Mouse (Mus musculus) CH12.LX (cell line): ENCODE data around the gene Gm20388. TPM values are rescaled to one million over a fixed set of nuclear protein-coding genes. Genes with fewer than 3 reads are reported as not detected.
"Not testable (repeated sequence)": the region's sequence is repeated elsewhere in the genome, so short reads cannot be mapped to it uniquely, and the experiment has no call there.

Experiments
- DNase-seq: peaks from one replicate; pipeline ENCODE4 v3.0.0-alpha.2; 2013; ENCODE audit errors: extremely low read depth
- H3K27ac ChIP-seq: 2 replicates; pipeline ENCODE4 v1.5.1; 2012; ENCODE audit warnings: low read depth, mild to moderate bottlenecking, control low read depth, moderate library complexity; ENCODE audit not compliant: insufficient read depth
- H3K27me3 ChIP-seq: replicated peaks from 2 replicates; pipeline ENCODE3; 2012; ENCODE audit warnings: inconsistent platforms
- H3K36me3 ChIP-seq, 2 experiments: replicated peaks in 1 of 2; 2 replicates each; pipeline versions ENCODE3 to v1.6.1; 2012; ENCODE audit warnings: inconsistent platforms in 1 of 2, low read length in 1 of 2, mild to moderate bottlenecking in 1 of 2, mixed read lengths in 1 of 2, moderate library complexity in 1 of 2; ENCODE audit not compliant: control insufficient read depth in 1 of 2, insufficient read depth in 1 of 2
- H3K4me1 ChIP-seq, 2 experiments: 2 replicates each; pipeline ENCODE4 v1.6.1; 2012; ENCODE audit warnings: inconsistent platforms in 1 of 2, moderate library complexity in 1 of 2; ENCODE audit not compliant: insufficient read depth in 2 of 2, control insufficient read depth in 1 of 2
- H3K4me2 ChIP-seq: 2 replicates; pipeline ENCODE4 v1.6.1; 2012; ENCODE audit warnings: low read depth, mild to moderate bottlenecking, control low read depth; ENCODE audit not compliant: poor library complexity, insufficient read depth, severe bottlenecking
- H3K4me3 ChIP-seq, 3 experiments: fragments of 150-350 bp in 1 of 3; sonication (generic) in 1 of 3; replicated peaks in 1 of 3; 2 replicates each; pipeline versions ENCODE3 to v1.5.1; 2011 to 2012; ENCODE audit warnings: low read depth in 2 of 3, low read length in 2 of 3, mild to moderate bottlenecking in 2 of 3, moderate library complexity in 2 of 3, control low read depth in 1 of 3, improper control_type of control experiment in 1 of 3, inconsistent platforms in 1 of 3, mixed read lengths in 1 of 3; ENCODE audit not compliant: poor library complexity in 1 of 3
- H3K79me2 ChIP-seq: replicated peaks from 2 replicates; pipeline ENCODE4 v1.6.1; 2012; ENCODE audit warnings: mild to moderate bottlenecking, moderate library complexity; ENCODE audit not compliant: control insufficient read depth, poor library complexity, insufficient read depth, severe bottlenecking; ENCODE audit errors: extremely low read depth
- H3K9ac ChIP-seq: 2 replicates; pipeline ENCODE4 v1.6.1; 2012; ENCODE audit warnings: low read depth, mild to moderate bottlenecking, control low read depth, moderate library complexity; ENCODE audit not compliant: insufficient read depth
- H3K9me3 ChIP-seq: replicated peaks from 2 replicates; pipeline ENCODE3; 2012; ENCODE audit warnings: low read length, inconsistent platforms, mixed read lengths
- CTCF ChIP-seq, 2 experiments: IDR thresholded peaks in 1 of 2; conservative IDR thresholded peaks in 1 of 2; 2 replicates each; pipeline ENCODE4 v1.5.1; 2011 to 2012; ENCODE audit warnings: low read depth in 2 of 2, low read length in 2 of 2, improper control_type of control experiment in 1 of 2, inconsistent platforms in 1 of 2, mild to moderate bottlenecking in 1 of 2, moderate library complexity in 1 of 2
- E2F4 ChIP-seq: IDR thresholded peaks from 2 replicates; pipeline ENCODE4 v1.6.1; 2011; ENCODE audit warnings: low read depth, low read length, improper control_type of control experiment; ENCODE audit not compliant: insufficient replicate concordance
- EP300 ChIP-seq: IDR thresholded peaks from 2 replicates; pipeline ENCODE4 v1.6.1; 2011; ENCODE audit warnings: low read length, improper control_type of control experiment
- JUN ChIP-seq: IDR thresholded peaks from 2 replicates; pipeline ENCODE4 v1.6.1; 2011; ENCODE audit warnings: low read depth, mild to moderate bottlenecking, low read length, improper control_type of control experiment, moderate library complexity; ENCODE audit not compliant: insufficient read depth
- MEF2A ChIP-seq: IDR thresholded peaks from 2 replicates; pipeline ENCODE4 v1.6.1; 2014; ENCODE audit warnings: low read depth, mild to moderate bottlenecking, inconsistent platforms, low read length, improper control_type of control experiment, borderline replicate concordance
- MXI1 ChIP-seq: IDR thresholded peaks from 2 replicates; pipeline ENCODE4 v1.6.1; 2011; ENCODE audit warnings: mild to moderate bottlenecking, low read depth, low read length, improper control_type of control experiment
- MYC ChIP-seq: IDR thresholded peaks from 2 replicates; pipeline ENCODE4 v1.6.1; 2011; ENCODE audit warnings: low read depth, mild to moderate bottlenecking, improper control_type of control experiment, low read length
- NELFE ChIP-seq: IDR thresholded peaks from 2 replicates; pipeline ENCODE4 v1.6.1; 2011; ENCODE audit warnings: low read depth, low read length, improper control_type of control experiment
- NRF1 ChIP-seq: IDR thresholded peaks from 2 replicates; pipeline ENCODE4 v1.6.1; 2014; ENCODE audit warnings: low read depth, mild to moderate bottlenecking, inconsistent platforms, low read length, improper control_type of control experiment, moderate library complexity
- PAX5 ChIP-seq: IDR thresholded peaks from 2 replicates; pipeline ENCODE4 v1.6.1; 2012; ENCODE audit warnings: low read length, inconsistent platforms, mixed read lengths
- RAD21 ChIP-seq: IDR thresholded peaks from 2 replicates; pipeline ENCODE4 v1.6.1; 2011; ENCODE audit warnings: low read depth, mild to moderate bottlenecking, low read length, improper control_type of control experiment, moderate library complexity
- SIN3A ChIP-seq: IDR thresholded peaks from 2 replicates; pipeline ENCODE4 v1.6.1; 2012; ENCODE audit warnings: low read length, improper control_type of control experiment, inconsistent platforms
- UBTF ChIP-seq: IDR thresholded peaks from 2 replicates; pipeline ENCODE4 v1.6.1; 2012; ENCODE audit warnings: low read depth, mild to moderate bottlenecking, inconsistent platforms, low read length, improper control_type of control experiment, moderate library complexity
- USF1 ChIP-seq: IDR thresholded peaks from 2 replicates; pipeline ENCODE4 v1.6.1; 2014; ENCODE audit warnings: low read depth, mild to moderate bottlenecking, inconsistent platforms, low read length, improper control_type of control experiment
- USF2 ChIP-seq: conservative IDR thresholded peaks from 2 replicates; pipeline ENCODE4 v1.6.1; 2011; ENCODE audit warnings: low read depth, low read length, improper control_type of control experiment
- ZC3H11A ChIP-seq: IDR thresholded peaks from 2 replicates; pipeline ENCODE4 v1.6.1; 2012; ENCODE audit warnings: low read depth, mild to moderate bottlenecking, inconsistent platforms, low read length, improper control_type of control experiment
- ZKSCAN1 ChIP-seq: IDR thresholded peaks from 2 replicates; pipeline ENCODE4 v1.6.1; 2012; ENCODE audit warnings: low read depth, inconsistent platforms, low read length, improper control_type of control experiment, borderline replicate concordance
- ZNF384 ChIP-seq: IDR thresholded peaks from 2 replicates; pipeline ENCODE4 v1.6.1; 2012; ENCODE audit warnings: low read depth, low read length, improper control_type of control experiment, inconsistent platforms
- dilution Hi-C: fragments of 300-500 bp; cut with MboI; formaldehyde crosslinking; loops from 2 replicates; pipeline ENCODE4 v1.14.3; 2020; ENCODE audit warnings: low sequenced_read_pairs; ENCODE audit not compliant: extremely low pct_unique_long_range_greater_than_20kb, extremely low pct_ligation_motif_present
- in situ Hi-C: fragments of 300-500 bp; cut with MboI; formaldehyde crosslinking; loops from 3 replicates; pipeline ENCODE4 v1.14.3; 2019; ENCODE audit warnings: low sequenced_read_pairs, low pct_ligation_motif_present, low pct_unique_long_range_greater_than_20kb, mixed read lengths
- polyA plus RNA-seq: library from polyadenylated mRNA; unstranded; fragments of >175 nt; gene quantifications from 2 replicates; pipeline ENCODE4 v1.2.1, GENCODE M21; 2012; ENCODE audit warnings: low read depth; ENCODE audit not compliant: insufficient read length
- total RNA-seq, 2 experiments: library from RNA; depleted of rRNA; stranded (reverse); fragments of 300-350 nt in 1 of 2; fragments of >200 nt in 1 of 2; gene quantifications; 2 replicates each; pipeline ENCODE4 v1.2.3; 2012 to 2014

Gene Gm20388
- total and polyA plus RNA-seq, 3 experiments: 14.8 to 26.3 (median 22.2) TPM

DNA sequence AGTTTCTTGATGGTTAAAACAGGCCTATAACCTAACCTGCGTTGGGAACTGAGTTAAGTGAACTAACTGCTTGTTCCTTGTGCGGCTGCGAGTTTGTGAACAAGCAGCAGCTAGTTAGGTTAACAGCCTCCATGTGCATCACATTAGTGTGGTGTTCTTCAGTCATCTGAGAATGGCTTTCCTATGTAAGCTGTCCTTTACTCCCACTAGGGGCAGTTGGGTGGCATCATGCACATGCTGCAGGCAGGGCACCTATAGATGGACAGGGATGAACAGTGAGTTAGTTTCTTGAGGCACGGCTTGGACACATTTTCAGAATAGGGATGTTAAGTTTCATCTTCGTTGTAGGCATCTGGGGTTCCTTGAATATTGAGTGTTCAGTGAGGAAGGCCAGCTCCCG lies 3344.5 kb downstream of the Gm20388 start:
- Histone ChIP-seq H3K4me3 (peak overlapping the region; percentile 75 to 89 (median 87)), H3K9me3 (no peaks in the 10 kb centered on the region), H3K79me2 (no peaks in the 10 kb centered on the region), H3K36me3 (peaks cover 37 to 62% of the 10 kb centered on the region in 2 experiments), H3K9ac (peak overlapping the region; percentile 46; the same call in 1 of the 2 replicates), H3K27me3 (no peaks in the 10 kb centered on the region), H3K27ac (no peak overlapping the region), H3K4me2 (peak overlapping the region; percentile 87), H3K4me1 (peaks cover 13 to 41% of the 10 kb centered on the region in 2 experiments)
- dilution Hi-C loops (no loop called here), in situ Hi-C loops (no loop called here)
- TF ChIP-seq ZC3H11A: no peak
- no peak for TF ChIP-seq UBTF
- TF ChIP-seq JUN: no peak
- no peak for DNase-seq

DNA sequence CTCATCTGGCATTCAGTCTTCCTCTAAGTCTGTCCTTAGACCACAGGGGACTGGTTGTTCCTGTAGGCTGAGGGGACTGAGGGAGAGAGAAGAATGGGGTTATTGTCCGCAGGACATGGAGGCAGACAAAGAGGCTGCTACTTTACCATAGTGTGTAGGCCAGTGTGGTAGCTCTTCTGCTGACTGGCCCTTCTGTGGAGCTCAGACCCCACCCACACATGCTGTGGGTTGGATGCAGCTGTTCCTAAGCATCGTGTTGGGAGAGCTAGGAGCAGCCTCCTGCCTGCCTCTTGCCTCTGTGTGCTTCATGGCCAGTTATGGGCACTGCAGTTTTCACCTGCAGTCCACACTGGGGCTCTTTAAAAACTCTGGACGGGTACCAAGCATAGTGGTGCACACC lies 3346.5 kb downstream of the Gm20388 start:
- H3K4me1 ChIP-seq: peaks cover 7 to 23% of the 10 kb centered on the region in 2 experiments; a peak in 3 of 4 replicates
- no peak overlapping the region for H3K4me3 ChIP-seq
- in situ Hi-C loops (no loop called here), dilution Hi-C loops (no loop called here)
- no peak for TF ChIP-seq ZC3H11A
- no peak overlapping the region for H3K4me2 ChIP-seq
- no peaks in the 10 kb centered on the region for H3K79me2 ChIP-seq
- DNase-seq: no peak
- H3K36me3 ChIP-seq: peaks cover 35 to 59% of the 10 kb centered on the region in 2 experiments
- H3K27ac ChIP-seq: no peak overlapping the region
- H3K27me3 ChIP-seq: no peaks in the 10 kb centered on the region
- no peaks in the 10 kb centered on the region for H3K9me3 ChIP-seq
- H3K9ac ChIP-seq: no peak overlapping the region

GRCm38 (mm10) chr8:123257593-123257992 lies 3347.0 kb downstream of the Gm20388 start:
- H3K27me3 ChIP-seq, H3K9me3 ChIP-seq, H3K4me2 ChIP-seq, H3K9ac ChIP-seq, H3K27ac ChIP-seq, H3K79me2 ChIP-seq, in situ Hi-C loops, H3K4me3 ChIP-seq, DNase-seq, dilution Hi-C loops: not testable (repeated sequence)
- H3K36me3 ChIP-seq: peaks cover 35 to 60% of the 10 kb centered on the region in 2 experiments
- H3K4me1 ChIP-seq: peaks cover 7 to 20% of the 10 kb centered on the region in 2 experiments; a peak in 3 of 4 replicates

DNA sequence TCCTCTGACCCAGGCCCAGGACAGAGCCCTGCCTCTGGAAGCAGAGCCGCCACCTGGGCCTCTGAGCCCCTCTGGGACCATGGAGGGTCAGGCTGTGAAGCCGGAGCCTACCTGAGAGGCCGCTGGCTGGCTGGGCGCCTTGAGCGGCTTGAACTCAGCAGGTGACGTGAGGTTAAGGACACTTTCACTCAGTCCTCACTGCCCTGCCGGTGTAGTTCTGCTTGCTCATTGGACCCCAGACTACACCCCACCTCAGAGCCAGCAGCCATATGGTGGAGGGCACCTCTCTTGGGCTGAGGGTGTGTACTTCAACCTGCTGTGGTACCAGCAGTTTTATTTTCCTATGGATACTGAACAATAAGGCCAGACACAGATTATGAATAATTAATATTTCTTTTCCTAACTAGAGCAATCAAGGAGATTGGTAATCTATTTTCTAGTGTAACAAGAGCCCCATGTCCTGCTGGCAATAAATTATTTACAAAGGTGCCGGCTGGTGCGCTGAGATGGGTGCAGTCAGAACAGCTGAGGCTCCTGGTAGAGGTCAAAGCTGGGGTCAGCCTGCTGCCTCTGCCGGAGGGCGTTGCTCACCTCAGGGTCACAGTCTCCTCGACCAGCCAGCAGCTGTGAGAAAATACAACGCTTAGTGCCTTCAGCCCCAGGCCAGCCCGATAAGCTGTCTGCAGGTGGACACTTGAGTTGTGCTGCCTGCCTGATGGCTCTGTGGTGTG lies 3357.4 kb downstream of the Gm20388 start:
- Histone ChIP-seq H3K9me3 (no peaks in the 10 kb centered on the region), H3K9ac (no peak overlapping the region), H3K4me1 (no peaks in the 10 kb centered on the region), H3K36me3 (peaks cover 82 to 98% of the 10 kb centered on the region in 2 experiments), H3K4me3 (no peak overlapping the region), H3K27me3 (no peaks in the 10 kb centered on the region), H3K27ac (no peak overlapping the region), H3K4me2 (no peak overlapping the region), H3K79me2 (no peaks in the 10 kb centered on the region)
- in situ Hi-C loops: no loop called here
- no peak for TF ChIP-seq RAD21
- TF ChIP-seq MEF2A: no peak
- no peak for TF ChIP-seq EP300
- no peak for TF ChIP-seq CTCF (conservative IDR thresholded peaks at IDR 0.05 in 1 of 2, IDR thresholded peaks at IDR 0.05 in 1 of 2; ENCODE audit: low read depth in 2 of 2, low read length in 2 of 2)
- TF ChIP-seq NRF1: no peak
- no peak for TF ChIP-seq UBTF
- no peak for TF ChIP-seq NELFE
- no peak for TF ChIP-seq USF2
- no peak for TF ChIP-seq E2F4
- TF ChIP-seq ZKSCAN1: no peak
- no peak for TF ChIP-seq MYC
- TF ChIP-seq PAX5: no peak
- no peak for TF ChIP-seq SIN3A
- no peak for TF ChIP-seq USF1
- TF ChIP-seq ZNF384: no peak
- TF ChIP-seq MXI1: no peak
- dilution Hi-C loops: no loop called here
- DNase-seq: no peak
